Mouse (Mus musculus) testis, adult 2 months (tissue): ENCODE data around the gene Kif3b.

Experiments
- CTCF ChIP-seq: fragments of 200-500 bp; IDR thresholded peaks from 2 replicates; pipeline ENCODE4 v1.5.1; 2012; ENCODE audit warnings: low read depth, mild to moderate bottlenecking, inconsistent platforms, low read length, moderate library complexity; ENCODE audit not compliant: control insufficient read depth, insufficient read depth, insufficient replicate concordance
- POLR2A ChIP-seq: fragments of 200-500 bp; IDR thresholded peaks from 2 replicates; pipeline ENCODE4 v1.6.1; 2012; ENCODE audit warnings: low read depth, mild to moderate bottlenecking, inconsistent platforms, low read length, moderate library complexity; ENCODE audit not compliant: control insufficient read depth

DNA sequence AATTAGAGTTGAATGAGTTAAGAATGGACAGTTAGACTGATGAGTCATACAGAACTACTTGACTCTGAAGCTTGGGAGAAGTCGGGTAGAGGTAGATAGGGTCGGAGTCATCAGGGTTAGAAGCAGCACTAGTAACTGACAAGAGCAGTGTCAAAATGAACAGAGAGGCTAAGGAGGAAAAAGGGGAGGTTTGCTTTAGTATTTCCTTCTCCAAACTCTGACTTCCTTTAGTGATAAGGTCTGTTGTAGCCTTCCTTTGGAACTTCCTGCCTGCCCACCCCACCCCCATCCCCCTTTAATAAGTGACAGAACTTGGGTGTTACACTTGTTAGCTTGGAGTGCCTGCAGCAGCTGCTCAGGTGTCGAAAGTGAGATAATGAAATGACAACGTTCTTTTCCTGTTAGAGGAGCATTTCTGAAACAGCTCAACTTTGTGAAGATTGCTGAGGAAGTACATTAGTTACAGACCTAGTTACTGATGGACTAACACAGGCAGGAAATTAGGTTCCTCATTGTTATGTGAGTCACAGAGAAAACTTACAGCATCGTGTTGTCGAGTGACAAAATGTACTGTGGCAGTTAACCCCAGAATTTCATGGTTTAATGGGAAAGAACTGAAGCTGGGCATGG lies 59.5 kb downstream of the Kif3b start:
- TF ChIP-seq CTCF = no peak
- no peak for TF ChIP-seq POLR2A
